Mouse (Mus musculus) ovary, adult 18-20 months (tissue): ENCODE results near the gene Trpv2.
A peak's percentile ranks its signal among the peaks of the same experiment; 100 is the strongest.
"Not testable (repeated sequence)": the region's sequence is repeated elsewhere in the genome, so short reads cannot be mapped to it uniquely, and the experiment has no call there.

Source experiments
- DNase-seq: peaks from one replicate; pipeline ENCODE4 v3.0.0; 2022; ENCODE audit warnings: low spot score, mixed read lengths

The Trpv2 gene

DNA sequence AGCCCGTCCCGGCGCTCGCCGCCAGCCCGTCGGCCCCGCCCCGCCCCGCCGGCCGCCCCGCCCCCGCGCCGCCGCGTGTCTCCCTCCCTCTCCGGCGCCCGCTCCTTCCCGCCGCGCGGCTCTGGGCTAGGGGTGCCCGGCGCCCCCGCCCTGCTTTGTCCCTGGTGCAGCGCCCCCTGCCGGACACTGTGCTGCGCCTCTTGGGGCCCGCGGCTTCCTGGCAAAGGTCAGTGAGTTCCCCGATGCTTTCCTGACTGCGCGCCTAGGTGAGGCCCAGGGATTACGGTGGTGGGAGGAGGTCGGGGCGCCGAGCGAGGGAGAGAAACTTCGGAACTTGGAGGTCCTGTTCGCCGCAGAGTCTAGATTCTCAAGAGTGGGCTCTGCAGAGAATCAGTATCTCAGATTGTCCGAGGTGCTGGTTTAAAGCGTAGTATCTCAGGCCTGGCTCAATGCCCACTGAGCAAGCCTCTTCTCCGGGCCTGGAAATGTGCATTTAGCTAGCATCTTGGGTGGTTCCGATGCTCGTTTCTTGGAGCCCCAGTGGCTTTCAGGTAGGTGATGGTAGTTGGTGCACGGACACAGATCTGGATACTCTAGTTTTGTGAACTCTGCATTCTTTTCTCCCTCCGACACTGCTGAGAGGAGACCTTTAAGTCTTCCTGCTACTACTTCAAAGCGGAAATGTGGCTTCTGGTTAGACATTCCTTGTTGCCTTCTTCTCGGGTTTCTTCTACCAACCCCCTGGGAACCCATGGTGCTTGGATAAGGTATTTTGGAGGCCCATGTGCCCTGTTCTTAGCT is 74.5 kb downstream of the Trpv2 start, which contains the start of gene Mmgt2:
Mmgt2 (plus strand) TSS at position 74 of the 801 bp plus-strand sequence.
- peak; percentile 89 for DNase-seq

DNA sequence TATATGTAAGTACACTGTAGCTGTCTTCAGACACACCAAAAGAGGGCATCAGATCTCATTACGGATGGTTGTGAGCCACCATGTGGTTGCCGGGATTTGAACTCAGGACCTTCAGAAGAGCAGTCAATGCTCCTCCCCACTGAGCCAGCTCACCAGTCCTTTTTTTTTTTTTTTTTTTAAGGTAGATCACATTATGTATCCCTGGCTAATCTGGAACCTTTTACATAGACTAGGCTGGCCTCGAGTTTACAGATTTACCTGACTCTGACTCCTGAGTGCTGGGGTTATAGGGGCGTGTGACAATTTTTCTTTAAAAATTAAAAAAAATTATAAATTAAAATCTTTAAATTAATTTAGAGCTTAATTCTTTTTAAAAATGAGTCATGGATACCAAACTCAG is 75.5 kb downstream of the Trpv2 start:
- not testable (repeated sequence) for DNase-seq
